16 mouse cellular contexts compared by ENCODE assay signal in genomic region chr6:136042375-136042774, GRCm38 (mm10).
DNase-seq lines count a peak whose midpoint lies in the region; TF ChIP-seq lines count a peak whose summit lies in the region.
"Had no signal": no experiment of that assay in that cellular context is flagged by ENCODE, and none has a peak within 500 bp of the region (broad histone marks: within the 10 kb centered on the region; RNA-seq: fewer than 3 reads in every experiment).

No protein-coding gene starts in this region.

- peak overlapping the region; percentile 28; the same call in 1 of the 2 replicates for H3K27ac ChIP-seq in layer of hippocampus, adult 2 months
- H3K27ac ChIP-seq: forebrain, embryonic 10.5 days; heart, embryonic 13.5 days; limb, embryonic 13.5 days; liver, embryonic 15.5 days had no signal

- no peaks in the 10 kb centered on the region for H3K4me1 ChIP-seq in E14TG2a.4 (replicated peaks; ENCODE audit: low read depth, low read length)
- H3K4me1 ChIP-seq: forebrain, embryonic 10.5 days; heart, embryonic 13.5 days; limb, embryonic 13.5 days; liver, embryonic 15.5 days had no signal

- H3K36me3 ChIP-seq in E14TG2a.4 (ENCODE audit: insufficient read depth, low read length), result no peaks in the 10 kb centered on the region
- H3K36me3 ChIP-seq: forebrain, embryonic 10.5 days; G1E; heart, embryonic 13.5 days; limb, embryonic 13.5 days; liver, embryonic 15.5 days had no signal

- H3K27me3 ChIP-seq in E14TG2a.4 (ENCODE audit: insufficient read depth, low read length), result no peaks in the 10 kb centered on the region
- H3K27me3 ChIP-seq: heart, embryonic 13.5 days; limb, embryonic 13.5 days; liver, embryonic 15.5 days had no signal

- no peak overlapping the region for H3K4me3 ChIP-seq in layer of hippocampus, adult 2 months
- no peak overlapping the region for H3K4me3 ChIP-seq in E14TG2a.4 (replicated peaks; ENCODE audit: low read length)
- H3K4me3 ChIP-seq: forebrain, embryonic 10.5 days; heart, embryonic 13.5 days; limb, embryonic 13.5 days; liver, embryonic 15.5 days had no signal

- no peaks in the 10 kb centered on the region for H3K9me3 ChIP-seq in E14TG2a.4 (ENCODE audit: low read length)
- H3K9me3 ChIP-seq: forebrain, embryonic 10.5 days; heart, embryonic 13.5 days; limb, embryonic 13.5 days; liver, embryonic 15.5 days had no signal

- peak; percentile 63 for TF ChIP-seq CTCF in layer of hippocampus, adult 2 months (conservative IDR thresholded peaks at IDR 0.05)
- peak; percentile 30 for TF ChIP-seq CTCF in E14TG2a.4 (conservative IDR thresholded peaks at IDR 0.05; ENCODE audit: low read length)
- peak; percentile 17; the same call in 1 of the 2 replicates for TF ChIP-seq CTCF in brain, embryonic 14.5 days (IDR thresholded peaks at IDR 0.05; ENCODE audit: borderline replicate concordance, extremely low read depth, insufficient read depth, insufficient read length)

- no peak for TF ChIP-seq POLR2A in brain, embryonic 14.5 days (IDR thresholded peaks at IDR 0.05; ENCODE audit: borderline replicate concordance, extremely low read depth, insufficient read depth, insufficient read length, poor library complexity, severe bottlenecking)

- peak; percentile 48 to 49 for DNase-seq in cerebellum, postnatal 10 days
- no peak for DNase-seq in cerebellum, postnatal 36 days
- DNase-seq in layer of hippocampus, adult 2 months (ENCODE audit: low spot score in 2 of 2), result no peak
- no peak for DNase-seq in layer of hippocampus, postnatal 10 days (ENCODE audit: low spot score in 2 of 2)
- no peak for DNase-seq in brain, embryonic 14.5 days (ENCODE audit: low read depth)
- no peak for DNase-seq in cerebellum, adult 9-10 months
- DNase-seq in layer of hippocampus, postnatal 14 days (ENCODE audit: low spot score in 2 of 2), result no peak
- DNase-seq: cerebellum, adult 11-12 months; retina, postnatal 1 day; thymus, postnatal 36 days had no signal

Comparison
In these comparisons a context has a peak if more than half of its experiments do, and no peak if none do; other contexts are left out.
1. DNase-seq: peak in cerebellum, postnatal 10 days (2 of 2); none in cerebellum, postnatal 36 days (0 of 2), layer of hippocampus, adult 2 months (0 of 2), layer of hippocampus, postnatal 10 days (0 of 2), brain, embryonic 14.5 days (single experiment), cerebellum, adult 9-10 months (single experiment) and layer of hippocampus, postnatal 14 days (0 of 2).
2. Peak in every context shown above with its lines, with median percentiles within 50 percentile points of each other: CTCF ChIP-seq.